Mouse (Mus musculus) spleen, adult 2 months (tissue): ENCODE data around the gene Fam131a. TPM values are rescaled to one million over a fixed set of nuclear protein-coding genes. Genes with fewer than 3 reads are reported as not detected.

Experiments
- DNase-seq, 2 experiments: peaks; one replicate each; pipeline versions ENCODE4 v3.0.0 to v3.0.0-alpha.2; 2012 to 2021; ENCODE audit warnings: low spot score in 2 of 2, low read depth in 1 of 2
- H3K27ac ChIP-seq: fragments of 200-500 bp; 2 replicates; pipeline ENCODE4 v1.5.1; 2012; ENCODE audit warnings: low read length, inconsistent platforms; ENCODE audit not compliant: insufficient read depth
- H3K27me3 ChIP-seq: fragments of 200-500 bp; 2 replicates; pipeline ENCODE4 v1.6.1; 2012; ENCODE audit warnings: mild to moderate bottlenecking, moderate library complexity, low read length, inconsistent platforms; ENCODE audit not compliant: control insufficient read depth, insufficient read depth
- H3K36me3 ChIP-seq: fragments of 200-500 bp; 2 replicates; pipeline ENCODE4 v1.6.1; 2012; ENCODE audit warnings: mild to moderate bottlenecking, low read length, inconsistent platforms; ENCODE audit not compliant: control insufficient read depth, insufficient read depth
- H3K4me1 ChIP-seq: fragments of 200-500 bp; 2 replicates; pipeline ENCODE4 v1.6.1; 2011; ENCODE audit warnings: inconsistent platforms; ENCODE audit not compliant: control insufficient read depth, insufficient read depth, insufficient read length
- H3K4me3 ChIP-seq: fragments of 200-500 bp; 2 replicates; pipeline ENCODE4 v1.5.1; 2011; ENCODE audit warnings: mild to moderate bottlenecking, inconsistent platforms; ENCODE audit not compliant: insufficient read depth, insufficient read length; ENCODE audit errors: extremely low read depth
- CTCF ChIP-seq: fragments of 200-500 bp; IDR thresholded peaks from 2 replicates; pipeline ENCODE4 v1.5.1; 2011; ENCODE audit warnings: mild to moderate bottlenecking, inconsistent platforms; ENCODE audit not compliant: insufficient read depth, insufficient read length, insufficient replicate concordance; ENCODE audit errors: extremely low read depth
- POLR2A ChIP-seq: fragments of 200-500 bp; IDR thresholded peaks from 2 replicates; pipeline ENCODE4 v1.6.1; 2011; ENCODE audit warnings: low read depth, low read length, inconsistent platforms
- WGBS: fragments of 180-500 bp; shearing (Covaris S2); methylation state at CpG from one replicate; pipeline ENCODE4 v1.1.7; 2018; 5-methylcytosine and 5-hydroxymethylcytosine counted together
- polyA plus RNA-seq: library from polyadenylated mRNA; depleted of rRNA; stranded (reverse); fragments of >200 nt; gene quantifications from 2 replicates; pipeline ENCODE4 v1.2.3, GENCODE M21; 2012

The Fam131a gene
- polyA plus RNA-seq, 1 experiment, result 5.9 TPM

DNA sequence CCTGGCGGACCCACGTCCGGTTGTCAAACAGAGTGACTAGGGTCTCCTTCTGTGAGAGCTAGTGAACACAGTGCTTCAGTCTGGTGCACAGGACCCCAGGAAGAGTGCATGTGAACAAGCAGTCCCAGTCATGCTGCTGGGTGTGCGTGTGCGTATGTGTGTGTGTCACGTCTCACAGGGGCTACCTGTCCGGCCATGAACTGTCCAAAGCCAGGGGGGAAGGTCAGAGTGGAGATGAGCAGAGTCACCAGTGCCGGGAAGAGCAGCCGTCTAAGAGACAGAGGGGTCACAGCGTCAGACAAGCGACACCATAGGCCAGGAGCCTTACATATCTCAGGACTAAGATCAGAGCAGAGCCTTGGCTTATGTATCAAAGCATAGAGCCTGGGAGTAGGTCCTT is 17.3 kb downstream of the Fam131a start:
- WGBS, result 98% methylated on average over 11 of the region's 11 CpGs
- H3K27ac ChIP-seq, result no peak overlapping the region
- no peak for DNase-seq
- H3K4me1 ChIP-seq, result no peaks in the 10 kb centered on the region
- no peak for TF ChIP-seq CTCF
- no peak for TF ChIP-seq POLR2A
- no peaks in the 10 kb centered on the region for H3K27me3 ChIP-seq
- H3K36me3 ChIP-seq, result no peaks in the 10 kb centered on the region
- H3K4me3 ChIP-seq, result no peak overlapping the region

DNA sequence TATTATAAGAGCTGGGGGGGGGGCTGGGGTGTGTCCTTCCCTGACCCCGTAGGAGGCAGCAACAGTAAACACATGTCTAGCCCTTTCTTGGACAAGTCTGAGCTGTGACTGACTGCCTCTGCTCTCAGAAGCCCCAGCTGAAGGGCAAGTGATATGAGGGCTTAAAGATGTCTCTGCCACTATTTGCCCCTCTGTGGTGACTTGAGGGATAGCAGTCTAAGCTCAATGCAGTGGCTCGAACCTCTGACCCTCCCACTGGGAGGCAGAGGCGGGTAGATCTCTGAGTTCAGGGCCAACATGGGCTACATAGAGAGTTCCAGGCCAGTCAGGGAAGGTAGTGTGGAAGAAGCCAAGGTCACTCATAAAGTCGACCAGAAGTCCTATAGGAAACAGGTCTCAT is 17.8 kb downstream of the Fam131a start:
- Histone ChIP-seq H3K36me3 (no peaks in the 10 kb centered on the region), H3K27me3 (no peaks in the 10 kb centered on the region), H3K4me3 (no peak overlapping the region), H3K4me1 (no peaks in the 10 kb centered on the region), H3K27ac (no peak overlapping the region)
- DNase-seq, result no peak
- TF ChIP-seq POLR2A (no peak), CTCF (no peak)
- WGBS, result 71% methylated on average over 4 of the region's 4 CpGs

DNA sequence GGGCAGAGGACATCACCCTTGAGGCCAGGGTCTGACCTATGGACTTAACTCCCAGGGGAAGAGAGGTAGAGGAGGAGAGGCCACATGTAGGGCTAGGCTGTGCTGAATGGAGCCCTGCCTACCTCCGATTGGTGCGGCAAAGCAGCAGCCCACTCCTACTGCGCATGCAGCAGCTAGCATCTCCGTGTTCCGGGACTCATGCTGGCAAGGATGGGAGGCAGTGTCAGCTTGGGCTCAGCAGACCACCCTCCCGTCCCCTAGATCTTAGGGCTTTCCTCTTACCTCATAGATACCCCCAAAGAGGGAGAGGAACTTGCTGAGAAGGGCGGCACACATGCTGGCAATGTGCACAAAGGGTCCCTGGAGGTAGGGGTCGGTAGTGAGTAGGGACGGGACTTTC is 19.1 kb downstream of the Fam131a start:
- no peak overlapping the region for H3K27ac ChIP-seq
- H3K4me1 ChIP-seq, result no peaks in the 10 kb centered on the region
- no peaks in the 10 kb centered on the region for H3K27me3 ChIP-seq
- no peaks in the 10 kb centered on the region for H3K36me3 ChIP-seq
- TF ChIP-seq CTCF (no peak), POLR2A (no peak)
- no peak overlapping the region for H3K4me3 ChIP-seq
- 91% methylated on average over 9 of the region's 9 CpGs for whole genome bisulfite sequencing
- DNase-seq, result no peak

DNA sequence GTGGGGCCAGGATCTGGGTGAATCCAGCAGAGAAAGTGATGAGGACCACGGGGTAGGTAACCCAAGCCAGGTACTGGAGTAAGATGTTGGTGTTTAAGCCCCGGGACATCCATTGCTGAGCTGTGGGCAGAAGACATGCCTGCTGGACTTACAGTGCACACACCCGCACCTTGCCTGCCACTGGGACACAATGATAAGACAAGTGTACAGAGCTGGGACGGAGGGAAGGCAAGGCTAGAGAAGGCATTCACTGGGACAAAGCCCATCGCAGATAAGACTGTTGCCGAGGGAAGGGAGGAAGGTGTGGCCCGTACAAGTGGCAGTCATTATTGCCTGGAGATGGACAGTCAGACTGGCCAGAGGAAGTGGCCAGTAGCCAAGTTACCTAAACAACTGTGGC is 19.8 kb downstream of the Fam131a start:
- H3K27me3 ChIP-seq, result no peaks in the 10 kb centered on the region
- 87% methylated on average over 7 of the region's 7 CpGs for WGBS
- no peaks in the 10 kb centered on the region for H3K4me1 ChIP-seq
- no peak for DNase-seq
- no peaks in the 10 kb centered on the region for H3K36me3 ChIP-seq
- H3K4me3 ChIP-seq, result no peak overlapping the region
- H3K27ac ChIP-seq, result no peak overlapping the region
- no peak for TF ChIP-seq POLR2A
- no peak for TF ChIP-seq CTCF

DNA sequence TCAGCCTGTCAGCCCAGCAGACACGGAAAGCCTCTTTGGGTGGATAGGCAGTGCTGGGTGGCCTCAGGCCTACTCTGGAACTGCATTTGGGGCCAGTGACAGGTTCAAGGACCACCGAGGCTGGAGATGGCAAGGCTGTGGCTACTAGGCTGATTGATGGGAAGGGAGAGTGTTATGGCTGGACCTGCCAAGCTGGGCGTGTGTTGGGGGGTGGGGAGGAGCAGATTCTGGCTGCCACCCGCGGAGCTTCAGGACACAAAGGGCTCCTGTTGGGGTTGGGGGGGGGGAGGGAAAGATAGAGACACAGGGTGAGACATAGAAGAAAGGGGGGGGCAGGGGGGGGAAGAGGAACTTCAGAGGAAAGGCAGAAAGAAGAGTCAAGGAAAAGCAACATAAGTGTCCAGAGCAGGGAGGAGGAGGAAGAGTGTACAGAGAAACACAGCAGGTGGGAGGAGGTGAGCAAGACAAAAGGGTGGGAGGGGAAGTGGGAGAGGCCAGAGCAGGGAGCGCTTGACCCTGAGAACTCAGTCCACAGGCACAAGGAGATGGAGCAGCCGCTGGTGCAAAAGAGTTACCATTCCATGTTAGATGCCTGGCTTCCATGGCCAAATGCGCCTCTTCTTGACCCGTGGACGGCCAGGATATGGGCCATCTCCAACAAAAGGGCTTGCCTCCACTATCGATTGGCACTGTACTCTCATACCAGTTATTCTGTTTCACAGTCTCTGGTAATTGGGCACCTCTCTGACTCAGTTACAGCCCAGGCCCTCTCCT is 21.5 kb downstream of the Fam131a start:
- TF ChIP-seq CTCF (no peak), POLR2A (no peak)
- WGBS, result 82% methylated on average over 11 of the region's 11 CpGs
- H3K27ac ChIP-seq, result no peak overlapping the region

DNA sequence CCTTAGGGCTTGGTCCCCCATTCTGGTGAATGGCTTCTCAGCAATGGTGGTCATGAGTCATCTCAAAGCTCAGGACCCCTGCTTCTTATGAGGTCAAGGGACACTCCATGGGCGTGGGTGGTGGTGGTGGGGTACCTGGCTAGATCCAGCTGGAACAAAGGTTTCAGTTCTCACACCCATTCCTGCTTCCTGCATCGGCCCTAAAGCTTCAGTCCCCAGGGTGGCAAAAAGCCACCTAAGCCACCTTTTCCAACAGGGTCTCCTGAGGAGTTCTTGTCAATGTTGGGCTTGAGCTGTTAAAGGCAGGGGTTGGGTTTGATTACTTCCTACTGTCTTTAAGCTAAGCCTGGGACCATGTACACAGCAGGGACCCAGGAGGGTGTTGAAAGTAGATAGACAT is 22.1 kb downstream of the Fam131a start:
- 83% methylated on average over 2 of the region's 2 CpGs for WGBS
- no peak overlapping the region for H3K27ac ChIP-seq
- DNase-seq, result no peak
- TF ChIP-seq CTCF, result no peak
- no peak overlapping the region for H3K4me3 ChIP-seq
- no peaks in the 10 kb centered on the region for H3K36me3 ChIP-seq
- peaks cover 4% of the 10 kb centered on the region; the same call in 1 of the 2 replicates for H3K4me1 ChIP-seq
- H3K27me3 ChIP-seq, result no peaks in the 10 kb centered on the region

More for the DNA sequence above, 21.5 kb downstream of the Fam131a start:
- no peak overlapping the region for H3K4me3 ChIP-seq
- H3K36me3 ChIP-seq, result no peaks in the 10 kb centered on the region
- peaks cover 4% of the 10 kb centered on the region; the same call in 1 of the 2 replicates for H3K4me1 ChIP-seq
- no peaks in the 10 kb centered on the region for H3K27me3 ChIP-seq
- no peak for DNase-seq

DNA sequence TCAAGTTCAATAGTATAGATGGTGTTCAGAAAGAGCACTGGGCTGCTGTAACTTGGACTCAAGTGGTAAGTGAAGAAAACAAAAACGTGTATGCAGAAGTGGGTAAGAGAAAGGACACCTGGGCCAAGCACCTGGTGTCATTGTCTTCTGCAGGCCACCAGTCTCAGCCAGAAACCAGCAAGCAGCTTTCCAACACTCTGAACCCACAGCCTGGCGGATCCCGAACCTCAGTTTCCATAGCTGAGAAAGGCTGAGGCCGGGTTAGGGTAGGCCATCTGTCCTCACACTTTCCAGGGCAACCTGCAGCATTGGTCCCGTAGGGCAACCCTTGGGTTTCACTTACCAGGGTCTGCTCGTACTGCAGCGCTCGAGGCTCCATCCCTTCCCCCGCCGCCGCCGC is 22.5 kb downstream of the Fam131a start:
- Histone ChIP-seq H3K27me3 (no peaks in the 10 kb centered on the region), H3K27ac (no peak overlapping the region), H3K36me3 (peaks cover 1% of the 10 kb centered on the region; the same call in 1 of the 2 replicates), H3K4me3 (peak overlapping the region; percentile 74), H3K4me1 (peaks cover 4% of the 10 kb centered on the region; the same call in 1 of the 2 replicates)
- DNase-seq, result no peak
- 8% methylated on average over 12 of the region's 12 CpGs for WGBS
- TF ChIP-seq CTCF (no peak), POLR2A (no peak)
